Mouse (Mus musculus): ENCODE data around the gene Akt1s1.

The Akt1s1 gene

GRCm38 (mm10) chr7:44826771-44827170 lies 22.0 kb upstream of the Akt1s1 start:
- DNase-seq, result no peak

GRCm38 (mm10) chr7:44828706-44829105 lies 20.1 kb upstream of the Akt1s1 start:
- no peak for DNase-seq

GRCm38 (mm10) chr7:44832763-44833162 lies 16.0 kb upstream of the Akt1s1 start:
- no peak for DNase-seq

- no peak for DNase-seq
Measured at GRCm38 (mm10) chr7:44835373-44836015, 13.3 kb upstream of the Akt1s1 start.

- DNase-seq, result no peak
Measured at GRCm38 (mm10) chr7:44836016-44836404, 12.8 kb upstream of the Akt1s1 start.

GRCm38 (mm10) chr7:44836423-44837053 lies 12.3 kb upstream of the Akt1s1 start:
- no peak for DNase-seq

- DNase-seq, result no peak
Measured at GRCm38 (mm10) chr7:44838073-44838472, 10.7 kb upstream of the Akt1s1 start.

GRCm38 (mm10) chr7:44839171-44839490 lies 9.7 kb upstream of the Akt1s1 start:
- DNase-seq, result no peak

GRCm38 (mm10) chr7:44839491-44840191 lies 9.2 kb upstream of the Akt1s1 start:
- DNase-seq, result peak; percentile 67

GRCm38 (mm10) chr7:44840426-44840825 lies 8.4 kb upstream of the Akt1s1 start:
- no peak for DNase-seq

- DNase-seq, result no peak
Measured at GRCm38 (mm10) chr7:44841825-44842463, 6.8 kb upstream of the Akt1s1 start.

GRCm38 (mm10) chr7:44845006-44845405 lies 3.8 kb upstream of the Akt1s1 start:
- no peak for DNase-seq

GRCm38 (mm10) chr7:44846804-44847203 lies 2.0 kb upstream of the Akt1s1 start:
- DNase-seq, result no peak

- DNase-seq, result no peak
Measured at GRCm38 (mm10) chr7:44847772-44848171, 1.0 kb upstream of the Akt1s1 start.

GRCm38 (mm10) chr7:44849416-44850111 lies 773 bp downstream of the Akt1s1 start:
- peak; percentile 83 for DNase-seq

GRCm38 (mm10) chr7:44850146-44850545 lies 1.4 kb downstream of the Akt1s1 start:
- peak; percentile 83 for DNase-seq

- no peak for DNase-seq
Measured at GRCm38 (mm10) chr7:44850789-44851624, 2.2 kb downstream of the Akt1s1 start.

- DNase-seq, result no peak
Measured at GRCm38 (mm10) chr7:44851625-44852234, 2.9 kb downstream of the Akt1s1 start.

GRCm38 (mm10) chr7:44852259-44853027 lies 3.7 kb downstream of the Akt1s1 start:
- DNase-seq, result no peak

GRCm38 (mm10) chr7:44853065-44853464 lies 4.3 kb downstream of the Akt1s1 start:
- no peak for DNase-seq
